Mouse (Mus musculus) layer of hippocampus, adult 9-10 months (tissue): Measurements from ENCODE around the gene Olfr391-ps.

Experiments
- DNase-seq: peaks from one replicate; pipeline ENCODE4 v3.0.0; 2022; ENCODE audit warnings: low spot score

Gene Olfr391-ps

GRCm38 (mm10) chr11:73802952-73803351 lies at the start of gene Olfr391-ps:
Olfr391-ps (minus strand) TSS chr11:73803052.
- DNase-seq = no peak

GRCm38 (mm10) chr11:73851354-73851753 lies 48.5 kb upstream of the Olfr391-ps start, which contains the start of gene Olfr393:
Olfr393 (minus strand) TSS chr11:73851454.
- DNase-seq = no peak

- no peak for DNase-seq
Measured at GRCm38 (mm10) chr11:73816949-73817348, 14.1 kb upstream of the Olfr391-ps start, which contains the start of gene Olfr392. Olfr392 (minus strand) TSS chr11:73817049.

GRCm38 (mm10) chr11:73782664-73783063 lies 20.2 kb downstream of the Olfr391-ps start, which contains the start of gene Olfr390:
Olfr390 (plus strand) TSS chr11:73782964.
- no peak for DNase-seq

- DNase-seq = no peak
Measured at GRCm38 (mm10) chr11:73780613-73781012, 22.2 kb downstream of the Olfr391-ps start, which contains the start of gene Olfr389. Olfr389 (minus strand) TSS chr11:73780713.

GRCm38 (mm10) chr11:73759115-73759514 lies 43.7 kb downstream of the Olfr391-ps start:
- no peak for DNase-seq
